ENCODE assay signal across 27 mouse cellular contexts in genomic region chr1:88556401-88556800, GRCm38 (mm10). TPM values are rescaled to one million over a fixed set of nuclear protein-coding genes. Genes with fewer than 3 reads are reported as not detected.
"Had no signal": no experiment of that assay in that cellular context is flagged by ENCODE, and none has a peak within 500 bp of the region (broad histone marks: within the 10 kb centered on the region; RNA-seq: fewer than 3 reads in every experiment).

No protein-coding gene starts in this region.

- ATAC-seq: liver, embryonic 12.5 days had no signal

- DNase-seq: kidney, adult 11 months; kidney, adult 8-10 months; kidney, postnatal 10 days; kidney, postnatal 4 days; left cerebral cortex, postnatal 4 days; lung, adult 18-20 months; lung, postnatal 10 days; lung, postnatal 36 days; midbrain, embryonic 14.5 days; right cerebral cortex, adult 18-20 months; right cerebral cortex, postnatal 14 days; right cerebral cortex, postnatal 4 days; thymus, postnatal 36 days had no signal

RNA-seq across cellular contexts. Expression of gene Glrp1, which starts 46.5 kb away (rescaled TPM):
- total RNA-seq: layer of hippocampus, adult 18-20 months; layer of hippocampus, postnatal 14 days; left cerebral cortex, postnatal 14 days; left cerebral cortex, postnatal 4 days; midbrain, postnatal 0 days had no signal
- polyA plus RNA-seq: kidney, embryonic 15.5 days; limb, embryonic 12.5 days; limb, embryonic 15.5 days; liver, embryonic 12.5 days; midbrain, embryonic 10.5 days; midbrain, embryonic 14.5 days; neural tube, embryonic 12.5 days; neural tube, embryonic 15.5 days; stomach, embryonic 14.5 days; stomach, postnatal 0 days; urinary bladder, adult 2 months had no signal
